Mouse (Mus musculus): ENCODE results near the gene Sema3d. TPM values are rescaled to one million over a fixed set of nuclear protein-coding genes. Genes with fewer than 3 reads are reported as not detected.

Sema3d gene
- polyA plus RNA-seq, 1 experiment from 2014 or later, result 1.7 TPM

DNA sequence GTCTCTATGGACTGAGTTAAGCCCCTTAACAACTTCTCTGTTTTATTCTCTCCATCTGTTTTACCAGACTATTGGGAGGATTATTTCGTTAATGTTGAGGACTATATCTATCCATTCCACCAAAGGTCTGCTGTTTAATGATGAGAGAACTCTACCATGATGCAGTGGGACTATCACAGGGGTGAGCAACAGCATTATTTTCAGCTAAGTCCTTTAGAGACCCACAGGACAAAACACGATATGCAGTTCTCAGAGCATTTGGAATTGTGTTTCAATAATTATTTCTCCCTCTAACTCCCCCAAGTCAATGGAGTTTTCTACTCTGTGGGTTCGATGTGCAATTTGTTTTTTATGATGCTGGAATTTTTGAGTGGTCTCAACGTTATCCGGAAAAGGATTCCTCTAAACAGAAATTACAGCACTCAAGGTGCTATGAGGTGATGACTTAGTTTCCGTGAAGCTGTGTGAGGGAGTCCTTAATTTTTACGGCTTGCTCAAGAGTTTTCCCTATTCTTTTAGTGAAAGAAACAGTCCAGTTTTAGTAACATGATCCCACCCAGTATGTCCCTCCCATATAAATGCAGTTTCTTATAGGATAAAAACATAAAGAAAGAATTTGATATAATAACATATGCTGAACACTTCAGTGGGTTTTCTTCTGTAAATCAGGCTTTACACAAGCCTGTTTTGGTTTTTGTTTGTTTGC lies 254.7 kb downstream of the Sema3d start:
- WGBS, result 83% methylated on average over 7 of the region's 7 CpGs
- Histone ChIP-seq H3K4me3 (ENCODE audit: low read depth, low read length) (no peak overlapping the region), H3K4me1 (ENCODE audit: control insufficient read depth, insufficient read depth, low read length) (peaks cover 5% of the 10 kb centered on the region), H3K36me3 (ENCODE audit: control insufficient read depth, insufficient read depth, low read length) (no peaks in the 10 kb centered on the region), H3K27me3 (ENCODE audit: control insufficient read depth, insufficient read depth, low read length) (no peaks in the 10 kb centered on the region), H3K27ac (ENCODE audit: low read depth, low read length) (no peak overlapping the region), H3K9me3 (ENCODE audit: control insufficient read depth, low read length) (no peaks in the 10 kb centered on the region), H3K4me2 (no peak overlapping the region), H3K9ac (ENCODE audit: low read length) (no peak overlapping the region)
- ATAC-seq (ENCODE audit: low FRiP score) (no peak), DNase-seq (ENCODE audit: low spot score, missing footprints) (no peak)

Measured in midbrain, embryonic 11.5 days (tissue).